In the genomic region with DNA sequence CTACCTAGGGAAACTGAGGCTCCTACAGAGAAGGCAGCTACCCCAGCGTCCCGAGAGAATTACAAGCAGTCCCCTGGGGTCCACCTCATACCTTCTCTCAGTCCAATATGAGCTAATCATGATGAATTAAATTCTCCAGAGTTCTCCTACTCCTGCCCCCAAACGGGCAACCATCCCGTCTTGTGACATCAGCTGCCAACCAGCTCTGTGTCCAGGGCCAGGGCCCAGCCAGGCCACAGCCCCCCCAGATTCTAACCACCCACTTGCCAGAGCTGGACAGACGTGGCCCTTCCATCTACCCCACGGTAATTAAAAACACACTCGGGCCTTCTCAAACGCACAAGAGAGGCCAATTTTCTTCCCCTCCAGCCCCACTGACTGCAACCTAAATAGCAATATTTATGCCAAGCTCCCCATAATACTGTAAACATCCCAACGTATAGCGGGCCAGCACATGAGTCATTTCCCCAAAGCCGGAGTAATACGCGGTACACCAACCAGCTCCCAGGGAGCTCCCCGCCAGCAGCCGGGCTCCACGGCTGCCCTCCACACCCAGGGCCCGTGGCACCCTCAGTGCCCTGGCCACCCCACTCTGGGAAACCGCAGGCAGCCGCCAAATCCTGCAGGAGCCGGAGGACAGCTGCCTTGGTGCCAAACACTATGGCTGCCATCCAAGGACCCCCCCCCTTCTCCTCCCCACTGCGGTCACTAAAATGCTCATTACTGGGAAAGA, we compare ENCODE assay signal across 8 mouse cellular contexts. TPM values are rescaled to one million over a fixed set of nuclear protein-coding genes. Genes with fewer than 3 reads are reported as not detected.
DNase-seq lines count a peak whose midpoint lies in the region; ATAC-seq and TF ChIP-seq lines count a peak whose summit lies in the region.
"Had no signal": no experiment of that assay in that cellular context is flagged by ENCODE, and none has a peak within 500 bp of the region (broad histone marks: within the 10 kb centered on the region; RNA-seq: fewer than 3 reads in every experiment).

No protein-coding gene starts in this region.

- no peak for TF ChIP-seq CTCF in liver, postnatal 0 days (IDR thresholded peaks at IDR 0.05; ENCODE audit: low read depth)

- peaks cover 23% of the 10 kb centered on the region for H3K4me1 ChIP-seq in liver, embryonic 12.5 days
- H3K4me1 ChIP-seq in liver, postnatal 0 days (ENCODE audit: insufficient read depth): peaks cover 9% of the 10 kb centered on the region
- H3K4me1 ChIP-seq in embryonic facial prominence, embryonic 12.5 days: peaks cover 62% of the 10 kb centered on the region
- H3K4me1 ChIP-seq in hindbrain, embryonic 15.5 days (replicated peaks): peaks cover 84% of the 10 kb centered on the region
- peaks cover 54% of the 10 kb centered on the region for H3K4me1 ChIP-seq in neural tube, embryonic 14.5 days (ENCODE audit: control insufficient read depth, insufficient read depth, low read length)

- ATAC-seq in liver, embryonic 12.5 days: no peak
- no peak for ATAC-seq in liver, postnatal 0 days
- ATAC-seq in embryonic facial prominence, embryonic 12.5 days (ENCODE audit: insufficient number of reproducible peaks, insufficient read depth, low FRiP score, low TSS enrichment): no peak
- ATAC-seq in hindbrain, embryonic 15.5 days (ENCODE audit: low FRiP score, low read depth): no peak
- ATAC-seq in neural tube, embryonic 14.5 days (ENCODE audit: low read depth): no peak
- no peak for ATAC-seq in megakaryocyte, adult 5-6 weeks (ENCODE audit: poor library complexity, severe bottlenecking)

- no peak overlapping the region for H3K9ac ChIP-seq in liver, embryonic 12.5 days
- H3K9ac ChIP-seq in liver, postnatal 0 days (replicated peaks): no peak overlapping the region
- H3K9ac ChIP-seq in embryonic facial prominence, embryonic 12.5 days: peak overlapping the region; percentile 20; the same call in 1 of the 2 replicates
- H3K9ac ChIP-seq in hindbrain, embryonic 15.5 days: peak overlapping the region; percentile 88
- H3K9ac ChIP-seq in neural tube, embryonic 14.5 days (replicated peaks; ENCODE audit: low read depth, low read length): peak overlapping the region; percentile 95

- no peak for DNase-seq in liver, postnatal 0 days
- DNase-seq in urinary bladder, adult 18-20 months (ENCODE audit: low spot score in 2 of 2): no peak
- DNase-seq: heart, postnatal 4 days had no signal

- H3K27me3 ChIP-seq in liver, embryonic 12.5 days (replicated peaks): peaks cover 100% of the 10 kb centered on the region
- peaks cover 68% of the 10 kb centered on the region for H3K27me3 ChIP-seq in liver, postnatal 0 days (ENCODE audit: insufficient read depth, low read length)
- H3K27me3 ChIP-seq in embryonic facial prominence, embryonic 12.5 days: 0 out of 2 replicates have a peak, but pooled peaks cover 4% of the 10 kb centered on the region
- H3K27me3 ChIP-seq in hindbrain, embryonic 15.5 days: no peaks in the 10 kb centered on the region
- H3K27me3 ChIP-seq in neural tube, embryonic 14.5 days (ENCODE audit: control insufficient read depth, insufficient read depth, low read length): no peaks in the 10 kb centered on the region; the same call in 1 of the 2 replicates

- WGBS in liver, embryonic 12.5 days (ENCODE audit: insufficient replicate concordance): 65% methylated on average over 21 of the region's 21 CpGs
- 72% methylated on average over 21 of the region's 21 CpGs for WGBS in liver, postnatal 0 days (ENCODE audit: insufficient replicate concordance)
- 54% methylated on average over 21 of the region's 21 CpGs for WGBS in embryonic facial prominence, embryonic 12.5 days
- 24% methylated on average over 21 of the region's 21 CpGs for WGBS in hindbrain, embryonic 15.5 days
- 30% methylated on average over 20 of the region's 21 CpGs for WGBS in neural tube, embryonic 14.5 days

- H3K36me3 ChIP-seq in liver, embryonic 12.5 days: no peaks in the 10 kb centered on the region
- H3K36me3 ChIP-seq in liver, postnatal 0 days (replicated peaks; ENCODE audit: insufficient read depth, low read length): no peaks in the 10 kb centered on the region
- H3K36me3 ChIP-seq in embryonic facial prominence, embryonic 12.5 days: no peaks in the 10 kb centered on the region
- H3K36me3 ChIP-seq in hindbrain, embryonic 15.5 days: no peaks in the 10 kb centered on the region
- H3K36me3 ChIP-seq in neural tube, embryonic 14.5 days (ENCODE audit: control insufficient read depth, insufficient read depth, low read length): no peaks in the 10 kb centered on the region

- TF ChIP-seq EP300 in liver, postnatal 0 days (IDR thresholded peaks at IDR 0.05; ENCODE audit: low read depth): no peak

- peak overlapping the region; percentile 10; the same call in 1 of the 2 replicates for H3K4me2 ChIP-seq in liver, embryonic 12.5 days
- H3K4me2 ChIP-seq in liver, postnatal 0 days (ENCODE audit: low read depth, low read length): no peak overlapping the region
- H3K4me2 ChIP-seq in embryonic facial prominence, embryonic 12.5 days (replicated peaks): peak overlapping the region; percentile 96
- peak overlapping the region; percentile 94 for H3K4me2 ChIP-seq in hindbrain, embryonic 15.5 days
- H3K4me2 ChIP-seq in neural tube, embryonic 14.5 days (ENCODE audit: low read depth, low read length): peak overlapping the region; percentile 95

- no peak overlapping the region for H3K27ac ChIP-seq in liver, embryonic 12.5 days
- H3K27ac ChIP-seq in liver, postnatal 0 days (ENCODE audit: low read depth): no peak overlapping the region
- no peak overlapping the region for H3K27ac ChIP-seq in embryonic facial prominence, embryonic 12.5 days
- peak overlapping the region; percentile 99 for H3K27ac ChIP-seq in hindbrain, embryonic 15.5 days (replicated peaks)
- H3K27ac ChIP-seq in neural tube, embryonic 14.5 days (ENCODE audit: low read depth, low read length): no peak overlapping the region

- H3K9me3 ChIP-seq in liver, embryonic 12.5 days (replicated peaks): no peaks in the 10 kb centered on the region
- H3K9me3 ChIP-seq in liver, postnatal 0 days (ENCODE audit: low read length): no peaks in the 10 kb centered on the region
- H3K9me3 ChIP-seq in embryonic facial prominence, embryonic 12.5 days: no peaks in the 10 kb centered on the region
- H3K9me3 ChIP-seq in hindbrain, embryonic 15.5 days: no peaks in the 10 kb centered on the region
- H3K9me3 ChIP-seq in neural tube, embryonic 14.5 days (ENCODE audit: control insufficient read depth, low read length): no peaks in the 10 kb centered on the region

- H3K4me3 ChIP-seq in liver, embryonic 12.5 days: 0 out of 2 replicates have a peak overlapping the region, but pooled peaks have one; percentile 58
- no peak overlapping the region for H3K4me3 ChIP-seq in liver, postnatal 0 days (ENCODE audit: low read depth, low read length)
- H3K4me3 ChIP-seq in embryonic facial prominence, embryonic 12.5 days: peak overlapping the region; percentile 96
- H3K4me3 ChIP-seq in hindbrain, embryonic 15.5 days: peak overlapping the region; percentile 93
- peak overlapping the region; percentile 91 for H3K4me3 ChIP-seq in neural tube, embryonic 14.5 days (ENCODE audit: low read depth, low read length)

RNA-seq across cellular contexts. Expression of gene Ephb2, which starts 2.0 kb away (rescaled TPM):
- polyA plus RNA-seq in liver, embryonic 12.5 days (2016; fragmentation: Nextera tagmentation; extraction: Ambion mirVana): 1.4 and 1.7 TPM in 2 replicates
- polyA plus RNA-seq in liver, postnatal 0 days (2015; fragmentation: Nextera tagmentation; extraction: Ambion mirVana): 0.08 and 0.12 TPM in 2 replicates
- polyA plus RNA-seq in embryonic facial prominence, embryonic 12.5 days (2016; fragmentation: Nextera tagmentation; extraction: Ambion mirVana): 17.1 and 20.7 TPM in 2 replicates
- polyA plus RNA-seq in hindbrain, embryonic 15.5 days (2015; fragmentation: Nextera tagmentation; extraction: Ambion mirVana): 23.7 and 24.3 TPM in 2 replicates
- 19.6 and 24.7 TPM in 2 replicates for polyA plus RNA-seq in neural tube, embryonic 14.5 days (2014; fragmentation: Nextera tagmentation; extraction: Ambion mirVana)
- total RNA-seq in megakaryocyte, adult 5-6 weeks (2015): 1.1 and 1.4 TPM in 2 replicates
- 0.77 and 1.2 TPM in 2 replicates for total RNA-seq in megakaryocyte, adult 5-6 weeks (2017)

RNA-seq across cellular contexts. Expression of gene C1qb, which starts 52.2 kb away (rescaled TPM):
- polyA plus RNA-seq in liver, embryonic 12.5 days (2016; fragmentation: Nextera tagmentation; extraction: Ambion mirVana): 53.1 and 54.6 TPM in 2 replicates
- polyA plus RNA-seq in liver, postnatal 0 days (2015; fragmentation: Nextera tagmentation; extraction: Ambion mirVana): 196 and 200 TPM in 2 replicates
- 28.2 and 29.7 TPM in 2 replicates for polyA plus RNA-seq in embryonic facial prominence, embryonic 12.5 days (2016; fragmentation: Nextera tagmentation; extraction: Ambion mirVana)
- 42.6 and 56.4 TPM in 2 replicates for polyA plus RNA-seq in hindbrain, embryonic 15.5 days (2015; fragmentation: Nextera tagmentation; extraction: Ambion mirVana)
- polyA plus RNA-seq in neural tube, embryonic 14.5 days (2014; fragmentation: Nextera tagmentation; extraction: Ambion mirVana): 28.2 and 49.7 TPM in 2 replicates
- 2.2 and 3.3 TPM in 2 replicates for total RNA-seq in megakaryocyte, adult 5-6 weeks (2015)
- total RNA-seq in megakaryocyte, adult 5-6 weeks (2017): 1.9 and 2.2 TPM in 2 replicates

RNA-seq across cellular contexts. Expression of gene C1qc, which starts 59.1 kb away (rescaled TPM):
- 32.7 and 33.5 TPM in 2 replicates for polyA plus RNA-seq in liver, embryonic 12.5 days (2016; fragmentation: Nextera tagmentation; extraction: Ambion mirVana)
- 122 and 136 TPM in 2 replicates for polyA plus RNA-seq in liver, postnatal 0 days (2015; fragmentation: Nextera tagmentation; extraction: Ambion mirVana)
- polyA plus RNA-seq in embryonic facial prominence, embryonic 12.5 days (2016; fragmentation: Nextera tagmentation; extraction: Ambion mirVana): 16.6 and 19.2 TPM in 2 replicates
- polyA plus RNA-seq in hindbrain, embryonic 15.5 days (2015; fragmentation: Nextera tagmentation; extraction: Ambion mirVana): 24.2 and 33.1 TPM in 2 replicates
- polyA plus RNA-seq in neural tube, embryonic 14.5 days (2014; fragmentation: Nextera tagmentation; extraction: Ambion mirVana): 15.3 and 25.2 TPM in 2 replicates
- total RNA-seq in megakaryocyte, adult 5-6 weeks (2015): 0.98 and 1.4 TPM in 2 replicates
- 0.53 and 0.62 TPM in 2 replicates for total RNA-seq in megakaryocyte, adult 5-6 weeks (2017)

Comparison
In these comparisons a context has a peak if more than half of its experiments do, and no peak if none do; other contexts are left out.
1. H3K9ac ChIP-seq: peak in embryonic facial prominence, embryonic 12.5 days (single experiment), hindbrain, embryonic 15.5 days (single experiment) and neural tube, embryonic 14.5 days (single experiment); none in liver, embryonic 12.5 days (single experiment) and liver, postnatal 0 days (single experiment).